Mouse (Mus musculus) liver, postnatal 0 days (tissue): ENCODE measurements around the gene Myo3b. TPM values are rescaled to one million over a fixed set of nuclear protein-coding genes. Genes with fewer than 3 reads are reported as not detected.

Source experiments
- ATAC-seq: fragments of 200-750 bp; cut with Nextera tagmentation; 2 replicates; pipeline ENCODE4 v1.8.0; 2017; ENCODE audit warnings: mild to moderate bottlenecking, moderate library complexity
- DNase-seq: peaks from one replicate; pipeline ENCODE4 v3.0.0-alpha.2; 2016
- H3K27ac ChIP-seq: fragments of 300-500 bp; sonication (generic); 2 replicates; pipeline ENCODE4 v1.5.1; 2014; ENCODE audit warnings: antibody characterized with exemption, moderate library complexity, mild to moderate bottlenecking, low read depth
- H3K27me3 ChIP-seq: fragments of 300-500 bp; sonication (generic); 2 replicates; pipeline ENCODE4 v1.6.1; 2014; ENCODE audit warnings: low read length, control low read depth, mixed read lengths; ENCODE audit not compliant: insufficient read depth
- H3K36me3 ChIP-seq: fragments of 300-500 bp; sonication (generic); replicated peaks from 2 replicates; pipeline ENCODE4 v1.6.1; 2014; ENCODE audit warnings: mild to moderate bottlenecking, control low read depth, low read length, moderate library complexity, mixed read lengths; ENCODE audit not compliant: insufficient read depth
- H3K4me1 ChIP-seq: fragments of 300-500 bp; sonication (generic); 2 replicates; pipeline ENCODE4 v1.6.1; 2014; ENCODE audit warnings: antibody characterized with exemption, mild to moderate bottlenecking, control low read depth; ENCODE audit not compliant: insufficient read depth
- H3K4me2 ChIP-seq: fragments of 300-500 bp; sonication (generic); 2 replicates; pipeline ENCODE4 v1.6.1; 2014; ENCODE audit warnings: low read depth, mild to moderate bottlenecking, low read length, moderate library complexity, mixed read lengths
- H3K4me3 ChIP-seq: fragments of 300-500 bp; sonication (generic); 2 replicates; pipeline ENCODE4 v1.5.1; 2014; ENCODE audit warnings: low read depth, low read length
- H3K9ac ChIP-seq: fragments of 300-500 bp; sonication (generic); replicated peaks from 2 replicates; pipeline ENCODE4 v1.6.1; 2014; ENCODE audit warnings: mild to moderate bottlenecking, moderate library complexity
- H3K9me3 ChIP-seq: fragments of 300-500 bp; sonication (generic); 2 replicates; pipeline ENCODE4 v1.6.1; 2016; ENCODE audit warnings: mild to moderate bottlenecking, control low read depth, low read length, mixed read lengths
- CTCF ChIP-seq: sonication (generic); IDR thresholded peaks from 2 replicates; pipeline ENCODE4 v1.5.1; 2016; ENCODE audit warnings: antibody characterized with exemption, low read depth
- EP300 ChIP-seq: IDR thresholded peaks from 2 replicates; pipeline ENCODE4 v1.6.1; 2016; ENCODE audit warnings: antibody characterized with exemption, low read depth, mild to moderate bottlenecking
- WGBS: fragments of 180-500 bp; shearing (Covaris S2); extraction: QIAGEN DNeasy Blood & Tissue Kit; methylation state at CpG from one replicate; pipeline ENCODE4 v1.1.7; 2014; ENCODE audit not compliant: insufficient replicate concordance; 5-methylcytosine and 5-hydroxymethylcytosine counted together
- polyA plus RNA-seq: library from polyadenylated mRNA; unstranded; fragments of >200 nt; fragmentation: Nextera tagmentation; extraction: Ambion mirVana; gene quantifications from 2 replicates; pipeline ENCODE4 v1.2.1, GENCODE M21; 2015

Gene Myo3b
- polyA plus RNA-seq, 1 experiment from 2014 or later, result not detected

GRCm38 (mm10) chr2:70000316-70000715 is 38.6 kb upstream of the Myo3b start:
- Histone ChIP-seq H3K27me3 (no peaks in the 10 kb centered on the region), H3K4me3 (no peak overlapping the region), H3K9me3 (no peaks in the 10 kb centered on the region), H3K36me3 (peaks cover 17% of the 10 kb centered on the region), H3K27ac (no peak overlapping the region), H3K9ac (no peak overlapping the region), H3K4me2 (no peak overlapping the region), H3K4me1 (no peaks in the 10 kb centered on the region)
- WGBS, result 88% methylated on average over 6 of the region's 6 CpGs
- TF ChIP-seq CTCF, result no peak
- no peak for TF ChIP-seq EP300
- DNase-seq (no peak), ATAC-seq (no peak)

DNA sequence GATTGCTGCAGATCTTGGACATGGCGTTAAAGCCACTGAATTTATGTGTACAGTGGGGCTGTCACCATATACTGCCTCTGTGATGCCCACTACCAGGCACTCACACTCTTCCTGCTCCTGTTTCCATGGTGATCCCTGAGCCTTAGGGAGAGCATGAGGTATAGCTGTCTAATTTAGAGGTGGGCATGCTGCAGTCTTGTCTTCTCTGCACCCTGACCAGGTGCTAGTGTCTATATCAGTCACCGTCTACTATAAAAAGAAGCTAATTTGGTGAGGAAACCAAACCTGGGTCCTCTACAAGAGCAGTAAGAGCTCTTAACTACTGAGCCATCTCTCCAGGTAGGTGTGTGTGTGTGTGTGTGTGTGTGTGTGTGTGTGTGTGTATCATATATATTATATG is 32.4 kb upstream of the Myo3b start:
- no peak overlapping the region for H3K4me2 ChIP-seq
- H3K9ac ChIP-seq, result no peak overlapping the region
- no peak for DNase-seq
- no peaks in the 10 kb centered on the region for H3K9me3 ChIP-seq
- ATAC-seq, result no peak
- WGBS, result 92% methylated on average over 2 of the region's 2 CpGs
- TF ChIP-seq CTCF (no peak), EP300 (no peak)
- no peaks in the 10 kb centered on the region for H3K27me3 ChIP-seq
- no peak overlapping the region for H3K4me3 ChIP-seq
- H3K4me1 ChIP-seq, result no peaks in the 10 kb centered on the region
- H3K36me3 ChIP-seq, result peaks cover 27% of the 10 kb centered on the region
- no peak overlapping the region for H3K27ac ChIP-seq

GRCm38 (mm10) chr2:70012941-70013340 is 26.0 kb upstream of the Myo3b start:
- no peak for DNase-seq
- Histone ChIP-seq H3K27me3 (no peaks in the 10 kb centered on the region), H3K36me3 (peaks cover 44% of the 10 kb centered on the region), H3K4me3 (no peak overlapping the region), H3K4me2 (no peak overlapping the region), H3K27ac (no peak overlapping the region), H3K9me3 (no peaks in the 10 kb centered on the region), H3K4me1 (no peaks in the 10 kb centered on the region), H3K9ac (no peak overlapping the region)
- WGBS, result 89% methylated on average over 8 of the region's 8 CpGs
- TF ChIP-seq CTCF (no peak), EP300 (no peak)
- ATAC-seq, result no peak

- Histone ChIP-seq H3K4me2 (no peak overlapping the region), H3K9ac (no peak overlapping the region), H3K27ac (no peak overlapping the region), H3K27me3 (no peaks in the 10 kb centered on the region), H3K4me3 (no peak overlapping the region), H3K4me1 (no peaks in the 10 kb centered on the region), H3K36me3 (peaks cover 53% of the 10 kb centered on the region), H3K9me3 (no peaks in the 10 kb centered on the region)
- DNase-seq (no peak), ATAC-seq (no peak)
- WGBS, result 65% methylated on average over 6 of the region's 6 CpGs
- no peak for TF ChIP-seq EP300
- no peak for TF ChIP-seq CTCF
Observed at GRCm38 (mm10) chr2:70018236-70018635, 20.7 kb upstream of the Myo3b start.

DNA sequence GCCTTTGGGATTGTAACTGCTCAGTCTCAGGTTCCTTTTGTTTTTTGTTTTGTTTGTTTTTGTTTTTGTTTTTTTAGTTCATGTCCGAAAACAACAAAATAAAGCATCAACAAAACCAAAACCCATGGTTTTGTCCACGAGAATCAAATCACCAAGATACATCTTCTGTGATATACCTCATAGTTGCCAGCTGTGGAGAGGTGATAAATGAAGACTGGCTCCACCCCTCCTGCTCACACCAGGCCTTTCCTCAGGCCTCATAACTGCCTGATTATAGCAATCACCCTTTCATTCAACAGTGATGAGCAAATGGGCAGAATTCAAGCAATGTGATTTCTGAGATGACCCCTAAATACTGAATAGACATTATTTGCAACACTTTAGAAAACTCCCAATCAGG is 14.5 kb upstream of the Myo3b start:
- DNase-seq (no peak), ATAC-seq (peak; percentile 68)
- no peak overlapping the region for H3K4me3 ChIP-seq
- peaks cover 23% of the 10 kb centered on the region for H3K36me3 ChIP-seq
- H3K9me3 ChIP-seq, result no peaks in the 10 kb centered on the region
- 72% methylated on average over 2 of the region's 2 CpGs for WGBS
- H3K9ac ChIP-seq, result no peak overlapping the region
- TF ChIP-seq CTCF (no peak), EP300 (peak; percentile 79)
- H3K4me1 ChIP-seq, result no peaks in the 10 kb centered on the region
- H3K27ac ChIP-seq, result no peak overlapping the region
- no peaks in the 10 kb centered on the region for H3K27me3 ChIP-seq
- H3K4me2 ChIP-seq, result no peak overlapping the region

GRCm38 (mm10) chr2:70025711-70026110 is 13.2 kb upstream of the Myo3b start:
- 90% methylated on average over 5 of the region's 5 CpGs for WGBS
- Histone ChIP-seq H3K9ac (no peak overlapping the region), H3K4me2 (no peak overlapping the region), H3K9me3 (no peaks in the 10 kb centered on the region), H3K4me1 (no peaks in the 10 kb centered on the region), H3K27ac (no peak overlapping the region), H3K4me3 (no peak overlapping the region), H3K27me3 (no peaks in the 10 kb centered on the region), H3K36me3 (peaks cover 15% of the 10 kb centered on the region)
- TF ChIP-seq CTCF (no peak), EP300 (no peak)
- DNase-seq (no peak), ATAC-seq (no peak)

DNA sequence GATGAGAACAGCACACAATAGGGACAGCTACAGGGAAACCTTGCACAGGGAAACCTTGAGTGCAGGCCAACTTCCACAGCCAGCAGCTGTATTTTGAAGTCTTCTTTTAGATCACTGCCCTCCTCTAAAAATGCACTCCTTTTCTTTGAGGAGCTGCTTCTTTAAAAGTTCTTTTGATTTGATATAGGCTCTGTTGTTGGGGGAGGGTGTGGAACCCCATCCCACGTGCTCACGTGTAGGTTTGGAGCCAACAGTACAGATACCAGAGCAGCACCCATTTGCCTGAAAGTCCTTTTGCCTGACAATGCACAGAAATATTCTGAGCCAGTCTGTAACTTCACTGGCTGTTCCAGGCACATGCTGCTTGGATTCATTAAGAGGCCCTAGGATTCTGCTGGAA is 7.5 kb upstream of the Myo3b start:
- WGBS, result 71% methylated on average over 2 of the region's 2 CpGs
- Histone ChIP-seq H3K27ac (no peak overlapping the region), H3K9ac (no peak overlapping the region), H3K27me3 (no peaks in the 10 kb centered on the region), H3K4me1 (peaks cover 2% of the 10 kb centered on the region; the same call in 1 of the 2 replicates), H3K4me3 (no peak overlapping the region), H3K36me3 (no peaks in the 10 kb centered on the region), H3K4me2 (no peak overlapping the region), H3K9me3 (no peaks in the 10 kb centered on the region)
- no peak for ATAC-seq
- DNase-seq, result no peak
- no peak for TF ChIP-seq CTCF
- TF ChIP-seq EP300, result no peak
